Mouse (Mus musculus) cerebellum, adult 8-10 months (tissue): ENCODE data around the gene Slc25a39.
"Not testable (repeated sequence)": the region's sequence is repeated elsewhere in the genome, so short reads cannot be mapped to it uniquely, and the experiment has no call there.

Experiments used
- DNase-seq: peaks from one replicate; pipeline ENCODE4 v3.0.0; 2022

The Slc25a39 gene

GRCm38 (mm10) chr11:102393719-102394420 is 13.9 kb downstream of the Slc25a39 start:
- peak; percentile 62 for DNase-seq

- DNase-seq, result peak; percentile 97
Measured at GRCm38 (mm10) chr11:102393238-102393634, 14.5 kb downstream of the Slc25a39 start, which contains the start of gene Rundc3a. TSS of gene Rundc3a (plus strand) at chr11:102393403.

- no peak for DNase-seq
Measured at GRCm38 (mm10) chr11:102392441-102393237, 15.1 kb downstream of the Slc25a39 start.

- not testable (repeated sequence) for DNase-seq
Measured at GRCm38 (mm10) chr11:102389436-102389835, 18.3 kb downstream of the Slc25a39 start.

GRCm38 (mm10) chr11:102386121-102386520 is 21.6 kb downstream of the Slc25a39 start:
- DNase-seq, result no peak

DNA sequence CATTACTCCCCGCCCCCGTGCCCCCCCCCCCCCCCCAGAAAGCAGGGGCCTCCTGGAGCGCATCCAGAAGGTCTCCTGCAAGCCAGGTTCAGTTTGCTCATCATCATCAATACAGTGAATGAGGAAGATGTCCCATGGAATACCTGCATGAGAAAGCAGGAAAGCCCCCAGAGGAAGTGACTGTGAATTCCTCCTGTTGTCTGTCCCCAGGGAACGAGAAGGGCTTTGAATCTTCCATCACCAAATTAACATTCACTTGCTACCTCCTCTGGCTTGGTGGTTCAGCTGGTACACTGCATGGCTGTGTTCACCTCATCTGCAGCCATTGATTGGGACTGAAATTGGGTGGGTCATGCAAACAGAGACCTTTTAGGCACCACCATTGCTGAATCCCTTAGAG is 22.7 kb downstream of the Slc25a39 start:
- DNase-seq, result no peak

GRCm38 (mm10) chr11:102384418-102384817 is 23.3 kb downstream of the Slc25a39 start:
- no peak for DNase-seq

GRCm38 (mm10) chr11:102383365-102384136 is 24.2 kb downstream of the Slc25a39 start:
- DNase-seq, result no peak

GRCm38 (mm10) chr11:102382794-102383193 is 25.0 kb downstream of the Slc25a39 start:
- no peak for DNase-seq

DNA sequence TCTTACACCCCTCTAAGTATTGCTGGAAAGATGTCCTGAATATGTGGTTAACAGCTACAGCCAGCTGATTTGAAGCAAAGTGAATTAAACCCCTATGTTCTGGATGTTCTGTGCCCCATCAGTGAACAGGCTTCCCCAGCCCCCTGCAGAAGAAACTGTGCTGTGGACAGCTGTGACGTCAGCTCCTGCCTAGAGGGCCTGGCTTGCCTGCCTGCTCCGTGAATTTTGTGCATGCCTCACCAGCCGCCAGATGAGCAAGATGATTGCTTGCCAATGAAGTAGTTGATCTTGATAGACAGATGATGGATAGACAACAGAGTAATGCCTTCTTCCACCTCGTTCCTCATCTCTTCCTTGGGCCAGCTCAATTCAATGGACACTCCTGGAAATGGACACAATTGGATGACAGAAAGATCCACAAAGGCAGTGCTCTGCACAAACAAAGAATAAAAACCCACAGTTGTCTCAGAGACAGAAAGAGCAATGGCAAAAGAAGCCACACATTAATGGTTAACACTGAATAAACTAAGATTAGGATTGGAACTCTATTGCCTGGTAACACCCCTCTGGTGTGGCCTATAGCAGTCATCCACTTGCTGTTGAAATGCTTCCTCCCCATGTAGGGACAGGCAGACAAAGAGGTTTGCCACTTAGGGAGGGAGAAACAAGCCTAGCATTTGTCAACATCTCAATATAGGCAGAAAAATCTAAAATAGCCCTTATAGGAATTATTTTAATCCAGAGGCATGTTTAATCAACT is 26.2 kb downstream of the Slc25a39 start:
- DNase-seq, result no peak

DNA sequence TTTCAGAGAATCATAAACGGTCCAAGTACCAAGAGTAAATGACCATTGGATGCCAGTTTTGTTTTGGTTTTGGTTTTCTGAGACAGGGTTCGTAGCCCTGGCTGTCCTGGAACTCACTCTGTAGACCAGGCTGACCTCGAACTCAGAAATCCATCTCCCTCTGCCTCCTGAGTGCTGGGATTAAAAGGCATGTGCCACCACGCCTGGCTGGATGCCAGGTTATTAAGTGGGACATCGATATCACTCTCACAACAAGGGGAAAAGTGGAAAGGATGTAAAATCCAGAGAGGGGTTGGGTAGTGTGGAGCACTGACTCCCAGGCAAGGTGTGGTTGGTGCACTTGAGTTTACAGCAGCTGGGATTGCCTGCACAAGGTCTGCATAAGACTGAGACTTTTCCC is 27.7 kb downstream of the Slc25a39 start:
- DNase-seq, result no peak

GRCm38 (mm10) chr11:102377186-102377585 is 30.6 kb downstream of the Slc25a39 start:
- no peak for DNase-seq

- DNase-seq, result no peak
Measured at GRCm38 (mm10) chr11:102376196-102376835, 31.4 kb downstream of the Slc25a39 start.

DNA sequence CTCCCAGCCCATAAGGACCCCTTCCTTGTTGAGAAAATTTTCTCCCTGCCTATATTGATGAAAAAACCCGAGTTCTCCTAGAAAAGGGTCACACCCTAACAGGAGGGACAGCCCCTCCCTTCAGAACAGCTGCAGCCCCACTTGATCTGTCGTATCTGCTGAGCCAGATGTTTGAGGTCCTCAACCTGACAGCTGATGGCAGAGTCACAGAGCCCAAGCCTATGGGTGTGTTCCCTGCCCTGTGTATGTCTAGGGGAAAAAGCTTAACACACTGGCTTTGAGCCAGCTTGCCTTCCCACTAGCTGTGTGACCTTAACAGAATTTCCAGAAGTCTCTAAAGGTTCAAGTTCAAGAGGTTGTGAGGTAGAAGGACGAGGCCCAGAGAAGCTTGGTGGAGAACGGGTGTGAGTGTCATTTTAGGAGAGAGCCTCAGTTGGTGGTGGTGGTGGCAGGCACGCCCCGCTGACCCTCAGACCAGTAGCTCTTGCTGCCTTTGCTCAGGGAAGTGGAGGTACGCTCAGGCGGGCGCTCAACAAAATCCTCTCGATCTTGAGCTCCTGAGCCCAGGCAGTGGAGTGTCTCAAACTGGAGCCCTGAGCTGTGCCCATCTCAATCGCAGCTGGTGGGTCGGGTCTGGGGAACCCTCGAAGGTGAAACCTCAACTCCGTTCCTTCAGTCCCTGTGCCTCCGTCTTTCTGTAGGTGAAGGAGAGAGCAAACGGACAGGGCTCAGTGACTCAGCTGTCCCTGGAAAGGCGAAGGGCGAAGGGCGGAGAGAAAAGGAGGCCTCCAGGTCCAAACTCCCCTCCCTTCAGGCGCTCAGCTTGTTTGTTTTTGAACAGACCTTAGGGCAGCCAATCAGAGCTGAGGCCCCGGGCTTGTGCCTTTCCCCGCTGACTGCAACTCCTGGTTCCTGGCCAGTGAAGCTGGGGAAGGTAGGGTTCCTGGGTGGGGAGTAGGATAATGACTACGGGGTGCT is 32.3 kb downstream of the Slc25a39 start:
- peak; percentile 72 for DNase-seq

DNA sequence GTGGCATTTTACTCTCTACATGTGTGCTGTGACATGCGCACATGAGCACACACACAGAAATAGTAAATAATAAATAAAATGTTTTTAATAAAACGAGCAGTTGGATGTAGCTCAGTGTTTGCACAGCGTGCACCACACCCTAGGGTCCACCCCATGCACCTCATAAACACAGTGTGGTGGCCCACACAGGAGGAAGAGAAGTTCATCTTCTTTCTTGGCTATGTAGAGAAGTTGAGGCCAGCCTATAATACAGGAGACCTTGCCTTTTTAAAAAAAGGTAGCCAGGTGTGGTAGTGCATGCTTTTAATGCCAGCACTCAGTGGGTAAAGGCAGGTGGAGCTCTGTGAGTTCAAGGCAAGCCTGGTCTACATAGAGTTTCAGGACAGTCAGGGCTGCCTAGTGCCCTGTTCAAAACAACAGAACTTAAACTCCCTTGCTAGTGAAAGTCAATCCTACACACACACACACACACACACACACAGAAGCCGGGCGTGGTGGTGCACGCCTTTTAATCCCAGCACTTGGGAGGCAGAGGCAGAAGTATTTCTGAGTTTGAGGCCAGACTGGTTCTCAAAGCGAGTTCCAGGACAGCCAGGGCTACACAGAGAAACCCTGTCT is 33.5 kb downstream of the Slc25a39 start:
- no peak for DNase-seq

DNA sequence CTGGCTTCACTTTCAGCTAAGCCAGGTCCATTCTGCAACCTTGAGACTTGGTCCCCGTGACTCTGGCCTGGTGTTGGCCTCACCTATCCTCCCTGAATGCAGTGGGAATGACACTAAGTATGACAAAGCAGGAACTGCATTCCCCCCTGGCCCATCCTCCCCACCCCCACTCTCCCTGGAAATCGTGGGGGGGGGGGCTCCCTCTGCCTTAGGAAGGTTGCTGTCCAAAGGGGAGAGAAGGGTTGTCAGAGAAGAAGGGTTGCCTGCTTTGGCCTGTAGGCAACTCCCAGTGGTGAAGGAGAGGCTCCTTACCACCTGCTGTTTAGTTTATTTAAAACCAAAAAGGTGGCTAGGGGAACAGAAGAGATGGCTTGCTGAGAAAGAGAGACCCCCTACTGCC is 34.1 kb downstream of the Slc25a39 start:
- DNase-seq, result no peak

GRCm38 (mm10) chr11:102372936-102373335 is 34.8 kb downstream of the Slc25a39 start:
- DNase-seq, result no peak

DNA sequence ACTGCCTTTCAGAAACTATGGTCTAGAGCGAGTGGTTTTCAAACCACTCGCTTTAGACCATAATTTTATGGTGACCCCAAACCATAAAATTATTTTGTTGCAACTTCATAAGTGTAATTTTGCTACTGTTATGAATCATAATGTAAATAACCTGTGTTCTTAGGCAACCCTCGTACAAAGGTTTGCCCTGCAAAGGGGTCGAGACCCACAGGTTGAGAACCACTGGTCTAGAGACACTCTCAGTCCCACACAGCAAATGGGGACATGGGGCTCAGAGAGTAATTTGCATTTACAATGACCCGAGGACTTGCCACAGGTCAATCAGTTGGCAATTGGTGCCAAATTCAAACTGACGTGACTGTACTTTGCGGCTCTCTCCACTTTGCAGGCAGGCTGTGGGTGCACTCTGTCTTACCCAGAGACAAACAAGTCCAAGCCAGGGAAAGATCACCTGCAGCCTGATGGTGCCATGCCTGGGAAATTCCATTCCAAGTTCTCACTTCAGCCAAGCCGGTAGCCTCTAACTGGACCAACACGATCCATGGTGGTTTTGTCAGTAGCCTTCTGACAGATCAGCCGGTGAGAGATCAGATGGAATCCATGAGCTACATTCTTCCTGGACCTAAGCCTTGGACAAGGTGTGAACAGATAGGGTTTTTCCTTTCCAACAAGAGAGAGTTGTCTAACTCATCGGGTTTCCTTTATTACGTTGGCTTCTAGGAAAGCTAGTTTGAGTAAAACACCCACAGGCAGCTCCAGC is 35.6 kb downstream of the Slc25a39 start:
- no peak for DNase-seq

- DNase-seq, result no peak
Measured at GRCm38 (mm10) chr11:102370285-102370684, 37.5 kb downstream of the Slc25a39 start.

DNA sequence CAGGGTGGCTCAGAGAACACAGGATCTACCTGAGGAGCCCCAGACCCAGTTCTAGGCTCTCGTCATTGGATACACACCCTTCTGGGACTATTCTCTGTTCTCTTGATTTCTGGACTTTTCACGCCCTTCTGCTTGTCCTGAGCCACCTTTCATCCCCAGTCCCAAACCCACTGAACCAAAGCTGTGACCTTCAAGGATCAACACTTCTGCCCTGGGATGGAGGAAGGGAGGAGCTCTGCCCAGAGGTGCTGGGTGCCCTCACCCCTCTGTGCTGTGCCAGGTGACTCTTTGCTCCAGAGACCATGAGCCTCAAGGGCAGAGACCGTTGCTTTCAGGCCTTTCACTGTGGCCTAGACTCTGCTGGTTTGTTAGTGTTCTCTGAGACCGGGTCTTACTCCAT is 38.5 kb downstream of the Slc25a39 start:
- DNase-seq, result no peak
